Mouse (Mus musculus) midbrain, postnatal 0 days (tissue): ENCODE results near the gene Dleu7. TPM values are rescaled to one million over a fixed set of nuclear protein-coding genes. Genes with fewer than 3 reads are reported as not detected.

Experiments
- ATAC-seq: fragments of 200-750 bp; cut with Nextera tagmentation; 2 replicates; pipeline ENCODE4 v1.8.0; 2017; ENCODE audit warnings: moderate number of reproducible peaks, mild to moderate bottlenecking, moderate TSS enrichment, moderate library complexity; ENCODE audit not compliant: low FRiP score
- DNase-seq: peaks from one replicate; pipeline ENCODE4 v3.0.0-alpha.2; 2015; ENCODE audit warnings: low spot score
- H3K27ac ChIP-seq: fragments of 300-500 bp; sonication (generic); 2 replicates; pipeline ENCODE4 v1.5.1; 2014; ENCODE audit warnings: low read depth, mild to moderate bottlenecking, low read length, mixed read lengths
- H3K27me3 ChIP-seq: fragments of 300-500 bp; sonication (generic); 2 replicates; pipeline ENCODE4 v1.6.1; 2014; ENCODE audit warnings: low read length, control low read depth, mixed read lengths; ENCODE audit not compliant: insufficient read depth
- H3K36me3 ChIP-seq: fragments of 300-500 bp; sonication (generic); 2 replicates; pipeline ENCODE4 v1.6.1; 2014; ENCODE audit warnings: low read length, control low read depth, mixed read lengths; ENCODE audit not compliant: insufficient read depth
- H3K4me1 ChIP-seq: fragments of 300-500 bp; sonication (generic); 2 replicates; pipeline ENCODE4 v1.6.1; 2014; ENCODE audit warnings: mild to moderate bottlenecking, control low read depth, antibody characterized with exemption, low read length, mixed read lengths; ENCODE audit not compliant: insufficient read depth
- H3K4me2 ChIP-seq: fragments of 300-500 bp; sonication (generic); 2 replicates; pipeline ENCODE4 v1.6.1; 2014; ENCODE audit warnings: low read depth, mild to moderate bottlenecking, low read length, mixed read lengths; ENCODE audit not compliant: poor library complexity, severe bottlenecking
- H3K4me3 ChIP-seq: fragments of 300-500 bp; sonication (generic); 2 replicates; pipeline ENCODE4 v1.5.1; 2014; ENCODE audit warnings: low read depth, mild to moderate bottlenecking, low read length, moderate library complexity
- H3K9ac ChIP-seq: fragments of 300-500 bp; sonication (generic); replicated peaks from 2 replicates; pipeline ENCODE4 v1.6.1; 2014; ENCODE audit warnings: mild to moderate bottlenecking, low read length, moderate library complexity, mixed read lengths; ENCODE audit not compliant: poor library complexity, severe bottlenecking
- H3K9me3 ChIP-seq: fragments of 300-500 bp; sonication (generic); 2 replicates; pipeline ENCODE4 v1.6.1; 2016; ENCODE audit warnings: low read length, control low read depth
- CTCF ChIP-seq: IDR thresholded peaks from 2 replicates; pipeline ENCODE4 v1.5.1; 2016; ENCODE audit warnings: antibody characterized with exemption, mild to moderate bottlenecking
- WGBS: fragments of 180-500 bp; shearing (Covaris S2); extraction: QIAGEN DNeasy Blood & Tissue Kit; methylation state at CpG from one replicate; pipeline ENCODE4 v1.1.7; 2014; 5-methylcytosine and 5-hydroxymethylcytosine counted together
- polyA plus RNA-seq: library from polyadenylated mRNA; unstranded; fragments of >200 nt; fragmentation: Nextera tagmentation; extraction: Ambion mirVana; gene quantifications from 2 replicates; pipeline ENCODE4 v1.2.1, GENCODE M21; 2015
- total RNA-seq: library from RNA; depleted of rRNA; stranded (reverse); fragments of >200 nt; gene quantifications from 2 replicates; pipeline ENCODE4 v1.2.3, GENCODE M21; 2014; rRNA removed

Dleu7 gene
- total and polyA plus RNA-seq, 2 experiments from 2014 or later: 19.3 to 35.0 TPM

GRCm38 (mm10) chr14:62235969-62236368 is 56.9 kb downstream of the Dleu7 start:
- no peaks in the 10 kb centered on the region for H3K27me3 ChIP-seq
- no peak for ATAC-seq
- 69% methylated on average over 7 of the region's 7 CpGs for WGBS

DNA sequence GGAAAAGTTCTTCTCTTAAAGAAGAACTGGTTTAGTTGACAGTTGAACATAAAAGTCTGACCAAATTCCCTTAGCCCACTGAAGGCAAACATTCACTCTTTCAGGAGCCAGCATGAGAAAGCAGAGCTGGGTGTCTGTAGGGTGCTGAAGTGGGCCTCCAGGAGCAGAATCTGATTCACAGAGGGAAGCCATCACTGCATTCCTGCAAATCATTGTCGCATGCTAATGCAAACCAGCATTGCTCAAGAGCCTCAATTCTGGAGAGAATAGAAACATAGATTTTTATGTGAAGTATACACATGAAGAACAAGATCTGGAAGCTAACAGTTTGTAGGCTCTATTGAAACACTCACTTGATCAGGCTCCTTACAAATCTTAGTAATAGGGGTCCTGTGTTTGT is 57.6 kb downstream of the Dleu7 start:
- no peaks in the 10 kb centered on the region for H3K36me3 ChIP-seq
- H3K4me2 ChIP-seq: no peak overlapping the region
- no peak for DNase-seq
- H3K9me3 ChIP-seq: no peaks in the 10 kb centered on the region
- TF ChIP-seq CTCF: no peak
- H3K27ac ChIP-seq: no peak overlapping the region
- H3K27me3 ChIP-seq: no peaks in the 10 kb centered on the region
- WGBS: 79% methylated on average over 1 of the region's 1 CpGs
- no peak overlapping the region for H3K4me3 ChIP-seq
- H3K9ac ChIP-seq: no peak overlapping the region
- H3K4me1 ChIP-seq: no peaks in the 10 kb centered on the region
- ATAC-seq: no peak

More at GRCm38 (mm10) chr14:62235969-62236368, 56.9 kb downstream of the Dleu7 start:
- Histone ChIP-seq H3K4me3 (no peak overlapping the region), H3K9ac (no peak overlapping the region), H3K4me2 (no peak overlapping the region), H3K36me3 (no peaks in the 10 kb centered on the region), H3K4me1 (no peaks in the 10 kb centered on the region), H3K9me3 (no peaks in the 10 kb centered on the region), H3K27ac (no peak overlapping the region)
- TF ChIP-seq CTCF: no peak
- DNase-seq: peak; percentile 47

- no peak for DNase-seq
- no peaks in the 10 kb centered on the region for H3K36me3 ChIP-seq
- no peak overlapping the region for H3K27ac ChIP-seq
- WGBS: 48% methylated on average over 3 of the region's 3 CpGs
- H3K9ac ChIP-seq: no peak overlapping the region
- ATAC-seq: no peak
- H3K4me3 ChIP-seq: no peak overlapping the region
- TF ChIP-seq CTCF: no peak
- H3K27me3 ChIP-seq: no peaks in the 10 kb centered on the region
- H3K9me3 ChIP-seq: no peaks in the 10 kb centered on the region
- no peak overlapping the region for H3K4me2 ChIP-seq
- no peaks in the 10 kb centered on the region for H3K4me1 ChIP-seq
Measured at GRCm38 (mm10) chr14:62230968-62231367, 61.9 kb downstream of the Dleu7 start.

DNA sequence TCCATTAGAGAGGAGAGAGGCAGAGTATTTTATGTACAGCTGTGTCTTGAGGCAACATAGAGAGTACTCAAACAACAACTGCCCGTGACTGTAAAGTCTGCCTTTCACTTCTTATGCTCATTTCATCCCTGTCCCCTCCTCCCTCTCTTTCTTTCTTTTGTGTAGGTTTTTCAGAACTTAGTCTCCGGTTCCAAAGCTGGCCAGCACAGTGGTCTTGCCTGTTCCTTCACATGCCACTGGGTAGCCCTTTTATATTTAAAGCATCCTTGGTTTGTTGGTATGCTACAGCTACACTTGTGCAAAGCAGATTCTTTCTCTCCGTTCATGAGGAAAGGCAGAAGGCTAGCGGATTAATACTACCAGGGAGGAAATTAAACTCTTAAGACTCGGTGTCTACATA is 65.7 kb downstream of the Dleu7 start:
- Histone ChIP-seq H3K9ac (no peak overlapping the region), H3K27ac (peak overlapping the region; percentile 32; the same call in 1 of the 2 replicates), H3K36me3 (no peaks in the 10 kb centered on the region), H3K4me3 (no peak overlapping the region; the same call in 1 of the 2 replicates), H3K4me1 (no peaks in the 10 kb centered on the region), H3K27me3 (no peaks in the 10 kb centered on the region), H3K4me2 (peak overlapping the region; percentile 24; the same call in 1 of the 2 replicates), H3K9me3 (no peaks in the 10 kb centered on the region)
- peak; percentile 41 for DNase-seq
- 40% methylated on average over 5 of the region's 5 CpGs for WGBS
- peak; percentile 52 for ATAC-seq
- TF ChIP-seq CTCF: no peak

DNA sequence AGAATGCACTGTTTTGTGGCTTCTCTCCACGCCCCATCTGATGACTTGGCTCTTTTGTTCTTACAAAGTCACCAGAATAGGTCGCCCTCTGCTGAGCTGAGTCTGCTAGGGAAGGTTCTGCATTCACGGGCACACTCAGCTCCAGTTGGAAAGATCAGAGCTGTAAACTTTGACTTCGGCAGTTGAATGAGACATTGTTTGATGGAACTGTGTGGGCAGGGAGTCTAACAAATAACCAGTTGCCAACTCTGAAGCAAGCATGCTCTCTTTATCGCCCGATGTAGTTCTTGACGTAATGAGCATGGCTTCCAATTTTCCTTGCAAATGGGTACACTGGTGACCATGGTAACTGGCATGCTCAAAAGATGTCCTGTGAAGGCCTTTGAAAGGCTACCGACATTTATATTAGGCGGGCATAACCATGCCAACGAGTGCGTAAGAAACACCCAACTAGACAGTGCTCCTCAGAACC is 66.2 kb downstream of the Dleu7 start:
- DNase-seq (peak; percentile 87), ATAC-seq (peak; percentile 83)
- Histone ChIP-seq H3K4me1 (no peaks in the 10 kb centered on the region), H3K27ac (0 out of 2 replicates have a peak overlapping the region, but pooled peaks have one; percentile 32), H3K9me3 (no peaks in the 10 kb centered on the region), H3K27me3 (no peaks in the 10 kb centered on the region), H3K36me3 (no peaks in the 10 kb centered on the region), H3K9ac (no peak overlapping the region), H3K4me3 (no peak overlapping the region), H3K4me2 (peak overlapping the region; percentile 24; the same call in 1 of the 2 replicates)
- WGBS: 38% methylated on average over 11 of the region's 11 CpGs
- TF ChIP-seq CTCF: peak; percentile 72

Other genes starting within 250 kb of the Dleu7 start
- gene Rnaseh2b, start 458 bp downstream of the Dleu7 start, total RNA-seq: 17.7 and 24.1 TPM in 2 replicates
- 29.8 and 32.8 TPM in 2 replicates for gene Rnaseh2b, start 458 bp downstream of the Dleu7 start, polyA plus RNA-seq
- gene Gucy1b2, start 163.2 kb upstream of the Dleu7 start, total RNA-seq: 1.2 and 3.9 TPM in 2 replicates
- gene Gucy1b2, start 163.2 kb upstream of the Dleu7 start, polyA plus RNA-seq: 0.49 and 0.56 TPM in 2 replicates